Mouse (Mus musculus): ENCODE data around the gene Speer2. TPM values are rescaled to one million over a fixed set of nuclear protein-coding genes. Genes with fewer than 3 reads are reported as not detected.

Speer2 gene
- polyA plus RNA-seq (2012; rRNA removed) = not detected in 2 replicates

GRCm38 (mm10) chr16:69863644-69864043, at the start of gene Speer2:
Gene Speer2 (minus strand): TSS chr16:69863744.
- no peak for TF ChIP-seq POLR2A (IDR thresholded peaks at IDR 0.05; ENCODE audit: low read depth, low read length)
- TF ChIP-seq CTCF (conservative IDR thresholded peaks at IDR 0.05; ENCODE audit: insufficient read depth, insufficient read length, low read depth, low read length) = no peak
- H3K27ac ChIP-seq (ENCODE audit: insufficient read depth, low read depth, low read length) = no peak within 1 kb of the TSS
- 94% methylated on average over 4 of the region's 4 CpGs for WGBS

DNA sequence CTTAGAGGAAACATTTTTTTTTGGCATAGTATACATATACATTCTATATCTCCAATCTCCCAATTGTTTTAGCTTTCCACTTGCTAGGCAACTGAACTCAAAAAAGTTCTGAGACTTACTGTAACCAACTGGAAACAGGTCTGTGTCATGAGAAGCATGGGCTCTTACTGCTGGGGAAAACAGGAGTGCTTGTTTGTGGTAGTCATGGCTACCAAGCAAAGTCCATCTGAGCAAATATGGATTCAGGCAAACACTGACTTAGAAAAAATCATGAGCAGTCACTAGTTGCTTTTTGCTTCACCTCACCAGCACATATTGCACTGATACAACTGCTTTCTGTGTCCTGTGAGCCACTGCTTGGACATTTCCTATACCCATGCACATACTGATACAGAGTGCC, 40.8 kb upstream of the Speer2 start:
- H3K27ac ChIP-seq (ENCODE audit: insufficient read depth, low read depth, low read length) = no peak overlapping the region
- TF ChIP-seq CTCF (conservative IDR thresholded peaks at IDR 0.05; ENCODE audit: insufficient read depth, insufficient read length, low read depth, low read length) (no peak), POLR2A (IDR thresholded peaks at IDR 0.05; ENCODE audit: low read depth, low read length) (no peak)
- H3K4me3 ChIP-seq (ENCODE audit: insufficient read depth, low read depth, low read length) = no peak overlapping the region
- DNase-seq = no peak
- H3K27me3 ChIP-seq (replicated peaks; ENCODE audit: control insufficient read depth, insufficient read depth, low read length) = no peaks in the 10 kb centered on the region
- H3K4me1 ChIP-seq (ENCODE audit: control insufficient read depth, insufficient read depth, low read length) = no peaks in the 10 kb centered on the region
- H3K36me3 ChIP-seq (ENCODE audit: control insufficient read depth, insufficient read depth, low read length) = no peaks in the 10 kb centered on the region

More at GRCm38 (mm10) chr16:69863644-69864043, at the start of gene Speer2:
- Histone ChIP-seq H3K4me1 (ENCODE audit: control insufficient read depth, insufficient read depth, low read length) (no peaks in the 10 kb centered on the region), H3K36me3 (ENCODE audit: control insufficient read depth, insufficient read depth, low read length) (no peaks in the 10 kb centered on the region), H3K27me3 (replicated peaks; ENCODE audit: control insufficient read depth, insufficient read depth, low read length) (no peaks in the 10 kb centered on the region), H3K4me3 (ENCODE audit: insufficient read depth, low read depth, low read length) (no peak within 1 kb of the TSS)
- no peak for DNase-seq

- Histone ChIP-seq H3K36me3 (ENCODE audit: control insufficient read depth, insufficient read depth, low read length) (no peaks in the 10 kb centered on the region), H3K27ac (ENCODE audit: insufficient read depth, low read depth, low read length) (no peak overlapping the region), H3K4me3 (ENCODE audit: insufficient read depth, low read depth, low read length) (no peak overlapping the region), H3K4me1 (ENCODE audit: control insufficient read depth, insufficient read depth, low read length) (no peaks in the 10 kb centered on the region), H3K27me3 (replicated peaks; ENCODE audit: control insufficient read depth, insufficient read depth, low read length) (no peaks in the 10 kb centered on the region)
- DNase-seq = no peak
- TF ChIP-seq POLR2A (IDR thresholded peaks at IDR 0.05; ENCODE audit: low read depth, low read length) (no peak), CTCF (conservative IDR thresholded peaks at IDR 0.05; ENCODE audit: insufficient read depth, insufficient read length, low read depth, low read length) (no peak)
Observed at GRCm38 (mm10) chr16:69880712-69881111, 17.2 kb upstream of the Speer2 start.

DNA sequence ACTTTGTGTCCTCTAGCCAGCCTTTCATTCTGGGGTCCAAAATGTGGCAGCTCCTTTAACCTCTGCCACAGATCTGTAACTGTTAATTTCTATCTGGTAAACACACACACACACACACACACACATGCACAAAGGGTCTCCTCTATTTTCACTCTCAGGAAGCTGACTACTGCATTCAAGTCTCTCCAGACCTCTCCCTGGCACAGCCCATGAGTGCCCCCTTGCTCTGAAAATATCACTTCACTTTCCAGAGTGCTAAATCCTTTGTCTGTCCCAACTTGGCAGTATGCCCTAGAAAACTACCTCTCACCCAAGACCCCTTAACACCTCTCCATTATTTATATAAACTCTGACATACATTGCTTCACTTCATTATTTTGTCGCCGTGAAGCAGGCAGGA, 26.9 kb downstream of the Speer2 start:
- no peak overlapping the region for H3K27ac ChIP-seq (ENCODE audit: insufficient read depth, low read depth, low read length)
- 57% methylated on average over 2 of the region's 2 CpGs for WGBS
- H3K4me1 ChIP-seq (ENCODE audit: control insufficient read depth, insufficient read depth, low read length) = no peaks in the 10 kb centered on the region
- no peak for DNase-seq
- TF ChIP-seq CTCF (conservative IDR thresholded peaks at IDR 0.05; ENCODE audit: insufficient read depth, insufficient read length, low read depth, low read length) (no peak), POLR2A (IDR thresholded peaks at IDR 0.05; ENCODE audit: low read depth, low read length) (no peak)
- no peak overlapping the region for H3K4me3 ChIP-seq (ENCODE audit: insufficient read depth, low read depth, low read length)
- H3K27me3 ChIP-seq (replicated peaks; ENCODE audit: control insufficient read depth, insufficient read depth, low read length) = no peaks in the 10 kb centered on the region
- H3K36me3 ChIP-seq (ENCODE audit: control insufficient read depth, insufficient read depth, low read length) = no peaks in the 10 kb centered on the region

DNA sequence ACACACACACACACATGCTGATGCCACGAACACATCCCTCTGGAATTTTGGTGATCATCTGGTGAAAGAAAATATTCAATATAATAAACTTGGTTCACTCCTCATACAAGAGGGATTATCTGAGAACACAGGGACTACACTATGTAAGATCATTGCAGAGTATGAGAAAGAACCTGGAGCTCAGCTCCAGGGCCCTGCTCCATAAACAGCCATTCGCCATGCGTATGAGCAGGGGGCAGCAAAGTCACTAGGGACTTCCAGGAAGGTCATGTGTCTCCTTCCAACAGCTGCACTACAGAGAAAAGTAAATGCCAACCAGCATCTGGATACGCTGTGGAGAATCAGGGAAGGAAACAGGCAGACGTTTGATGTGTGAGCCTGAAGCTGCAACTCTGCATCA, 49.9 kb downstream of the Speer2 start:
- H3K4me1 ChIP-seq (ENCODE audit: control insufficient read depth, insufficient read depth, low read length) = no peaks in the 10 kb centered on the region
- H3K4me3 ChIP-seq (ENCODE audit: insufficient read depth, low read depth, low read length) = no peak overlapping the region
- TF ChIP-seq POLR2A (IDR thresholded peaks at IDR 0.05; ENCODE audit: low read depth, low read length) (no peak), CTCF (conservative IDR thresholded peaks at IDR 0.05; ENCODE audit: insufficient read depth, insufficient read length, low read depth, low read length) (no peak)
- no peak overlapping the region for H3K27ac ChIP-seq (ENCODE audit: insufficient read depth, low read depth, low read length)
- no peak for DNase-seq
- 59% methylated on average over 5 of the region's 5 CpGs for WGBS
- H3K36me3 ChIP-seq (ENCODE audit: control insufficient read depth, insufficient read depth, low read length) = no peaks in the 10 kb centered on the region
- H3K27me3 ChIP-seq (replicated peaks; ENCODE audit: control insufficient read depth, insufficient read depth, low read length) = no peaks in the 10 kb centered on the region

Data from kidney, adult 2 months (tissue).